Mouse (Mus musculus): ENCODE data around the gene St6gal1. TPM values are rescaled to one million over a fixed set of nuclear protein-coding genes. Genes with fewer than 3 reads are reported as not detected.
A peak's percentile ranks its signal among the peaks of the same experiment; 100 is the strongest.

Gene St6gal1
- total RNA-seq, 1 experiment: 7.2 TPM

DNA sequence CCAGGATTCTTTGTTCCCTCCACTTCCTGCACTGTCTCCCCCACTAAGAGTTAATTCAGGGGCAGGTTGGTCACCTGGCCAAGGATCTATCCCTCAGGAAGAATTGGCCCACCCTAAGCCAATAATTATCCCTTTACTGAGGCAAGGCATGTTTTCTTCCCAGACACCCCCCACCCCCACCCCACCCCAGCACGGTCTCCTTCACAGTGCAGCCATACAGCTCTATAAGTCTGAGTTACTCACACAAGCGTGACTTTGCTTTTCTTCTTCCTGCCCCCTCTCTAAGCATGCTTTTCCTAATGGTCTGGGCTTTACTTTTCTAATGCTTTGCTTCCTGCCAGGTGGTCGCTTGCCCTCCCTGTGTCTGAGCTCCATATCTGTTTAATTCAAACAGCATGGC, 177.4 kb downstream of the St6gal1 start:
- Histone ChIP-seq H3K9ac (ENCODE audit: insufficient read depth, low read depth, low read length, poor library complexity, severe bottlenecking) (no peak overlapping the region), H3K4me3 (ENCODE audit: insufficient read depth in 1 of 2, low read depth in 1 of 2, low read length in 2 of 2, poor library complexity in 1 of 2, severe bottlenecking in 1 of 2) (no peak overlapping the region), H3K27ac (ENCODE audit: insufficient read depth, low read depth, low read length, poor library complexity, severe bottlenecking) (no peak overlapping the region), H3K36me3 (ENCODE audit: control insufficient read depth, insufficient read depth, low read length, poor library complexity, severe bottlenecking) (no peaks in the 10 kb centered on the region), H3K4me1 (ENCODE audit: control insufficient read depth in 2 of 2, insufficient read depth in 2 of 2, low read length in 2 of 2, poor library complexity in 1 of 2) (no peaks in the 10 kb centered on the region), H3K9me3 (ENCODE audit: control insufficient read depth, insufficient read depth, low read depth, low read length) (no peaks in the 10 kb centered on the region)
- no peak for TF ChIP-seq ZNF384 (IDR thresholded peaks at IDR 0.05; ENCODE audit: low read depth, low read length)
- no peak for TF ChIP-seq MAFK (IDR thresholded peaks at IDR 0.05; ENCODE audit: insufficient read depth, low read depth, low read length)
- TF ChIP-seq ZC3H11A (IDR thresholded peaks at IDR 0.05; ENCODE audit: borderline replicate concordance, low read depth, low read length): no peak
- TF ChIP-seq HCFC1 (IDR thresholded peaks at IDR 0.05; ENCODE audit: borderline replicate concordance, insufficient read depth, low read length): no peak
- TF ChIP-seq CHD2 (IDR thresholded peaks at IDR 0.05; ENCODE audit: low read depth, low read length): no peak
- no peak for DNase-seq (ENCODE audit: low read depth, low spot score)
- in situ Hi-C loops (cut with MboI; ENCODE audit: low sequenced_read_pairs in 2 of 2, unreplicated experiment in 2 of 2): loop anchor here in 1 of 2 experiments (25.0 kb wide), 1 partner anchor 240 kb away; no protein-coding TSS in a partner anchor

- no peaks in the 10 kb centered on the region for H3K4me1 ChIP-seq (ENCODE audit: control insufficient read depth in 2 of 2, insufficient read depth in 2 of 2, low read length in 2 of 2, poor library complexity in 1 of 2)
- in situ Hi-C loops (cut with MboI; ENCODE audit: low sequenced_read_pairs in 2 of 2, unreplicated experiment in 2 of 2): loop anchor here in 1 of 2 experiments (25.0 kb wide), 1 partner anchor 241 kb away; no protein-coding TSS in a partner anchor
- H3K27ac ChIP-seq (ENCODE audit: insufficient read depth, low read depth, low read length, poor library complexity, severe bottlenecking): no peak overlapping the region
Measured at GRCm38 (mm10) chr16:23403008-23403755, 178.6 kb downstream of the St6gal1 start.

More at GRCm38 (mm10) chr16:23403008-23403755, 178.6 kb downstream of the St6gal1 start:
- Histone ChIP-seq H3K4me3 (ENCODE audit: insufficient read depth in 1 of 2, low read depth in 1 of 2, low read length in 2 of 2, poor library complexity in 1 of 2, severe bottlenecking in 1 of 2) (no peak overlapping the region), H3K9me3 (ENCODE audit: control insufficient read depth, insufficient read depth, low read depth, low read length) (no peaks in the 10 kb centered on the region), H3K36me3 (ENCODE audit: control insufficient read depth, insufficient read depth, low read length, poor library complexity, severe bottlenecking) (no peaks in the 10 kb centered on the region), H3K9ac (ENCODE audit: insufficient read depth, low read depth, low read length, poor library complexity, severe bottlenecking) (no peak overlapping the region)
- peak; percentile 66 for DNase-seq (ENCODE audit: low read depth, low spot score)
- no peak for TF ChIP-seq MAFK (IDR thresholded peaks at IDR 0.05; ENCODE audit: insufficient read depth, low read depth, low read length)
- peak; percentile 47; the same call in 1 of the 2 replicates for TF ChIP-seq ZC3H11A (IDR thresholded peaks at IDR 0.05; ENCODE audit: borderline replicate concordance, low read depth, low read length)

Other genes with a start within 250 kb of the St6gal1 start
- gene Kng2, start 195.3 kb upstream of the St6gal1 start, total RNA-seq (2012; rRNA removed): 0.22 TPM in 1 of 2 replicates, not detected in the other
- gene Kng1, start 166.9 kb upstream of the St6gal1 start, total RNA-seq (2012; rRNA removed): 0.32 and 0.49 TPM in 2 replicates
- gene Eif4a2, start 117.3 kb upstream of the St6gal1 start, total RNA-seq (2012; rRNA removed): 983 and 1,290 TPM in 2 replicates
- gene Rfc4, start 97.0 kb upstream of the St6gal1 start, total RNA-seq (2012; rRNA removed): 51.1 and 71.7 TPM in 2 replicates
- gene Adipoq, start 78.2 kb upstream of the St6gal1 start, total RNA-seq (2012; rRNA removed): 0.22 and 0.69 TPM in 2 replicates
- not detected in 2 replicates for gene Rtp1, start 204.4 kb downstream of the St6gal1 start, total RNA-seq (2012; rRNA removed)